Mouse (Mus musculus) neutrophil, adult 5-6 weeks (primary cell): ENCODE data around the gene Nckap1. TPM values are rescaled to one million over a fixed set of nuclear protein-coding genes. Genes with fewer than 3 reads are reported as not detected.

Experiments used
- ATAC-seq: fragments of 151-379, 151-347 bp; 2 replicates; pipeline ENCODE4 v1.8.0; 2017; ENCODE audit warnings: mild to moderate bottlenecking, moderate TSS enrichment; ENCODE audit not compliant: insufficient number of reproducible peaks, poor library complexity, low FRiP score, severe bottlenecking; ENCODE audit errors: extremely low read depth
- total RNA-seq: library from RNA; stranded (forward); fragments of 200-1000 nt; gene quantifications from 2 replicates; pipeline ENCODE4 v1.2.3, GENCODE M21; 2017

Gene Nckap1
- total RNA-seq, 1 experiment from 2014 or later = 4.8 TPM

GRCm38 (mm10) chr2:80461827-80462226 is 119.4 kb downstream of the Nckap1 start:
- ATAC-seq = no peak

Other genes starting within 250 kb of the Nckap1 start
- gene Frzb, start 133.8 kb downstream of the Nckap1 start, total RNA-seq = not detected in 2 replicates
- 3.9 and 4.1 TPM in 2 replicates for gene Dusp19, start 35.7 kb upstream of the Nckap1 start, total RNA-seq
- gene Nup35, start 35.9 kb upstream of the Nckap1 start, total RNA-seq = 18.9 and 26.6 TPM in 2 replicates